Mouse (Mus musculus) midbrain, embryonic 15.5 days (tissue): ENCODE measurements at regions not wholly inside any gene's neighbourhood (a gene's known extent, or its start where the extent isn't known, plus 50 kb on each side); places are given as distances from the start of the nearest gene placed in this dataset.

Experiments used
- ATAC-seq: fragments of 200-750 bp; cut with Nextera tagmentation; replicated peaks from 2 replicates; pipeline ENCODE4 v1.8.0; 2017; ENCODE audit warnings: moderate TSS enrichment
- H3K27ac ChIP-seq: fragments of 300-500 bp; sonication (generic); 2 replicates; pipeline ENCODE4 v1.5.1; 2015; ENCODE audit warnings: mild to moderate bottlenecking, inconsistent platforms
- H3K27me3 ChIP-seq: fragments of 300-500 bp; sonication (generic); replicated peaks from 2 replicates; pipeline ENCODE4 v1.6.1; 2015; ENCODE audit warnings: inconsistent platforms
- H3K36me3 ChIP-seq: fragments of 300-500 bp; sonication (generic); replicated peaks from 2 replicates; pipeline ENCODE4 v1.6.1; 2015; ENCODE audit warnings: inconsistent platforms
- H3K4me1 ChIP-seq: fragments of 300-500 bp; sonication (generic); 2 replicates; pipeline ENCODE4 v1.6.1; 2015; ENCODE audit warnings: inconsistent platforms
- H3K4me2 ChIP-seq: fragments of 300-500 bp; sonication (generic); 2 replicates; pipeline ENCODE4 v1.6.1; 2015; ENCODE audit warnings: inconsistent platforms, mild to moderate bottlenecking, moderate library complexity
- H3K4me3 ChIP-seq: fragments of 300-500 bp; sonication (generic); 2 replicates; pipeline ENCODE4 v1.5.1; 2015; ENCODE audit warnings: mild to moderate bottlenecking, inconsistent platforms
- H3K9ac ChIP-seq: fragments of 300-500 bp; sonication (generic); 2 replicates; pipeline ENCODE4 v1.6.1; 2015; ENCODE audit warnings: mild to moderate bottlenecking, inconsistent platforms
- H3K9me3 ChIP-seq: fragments of 300-500 bp; sonication (generic); 2 replicates; pipeline ENCODE4 v1.6.1; 2016; ENCODE audit warnings: inconsistent platforms
- WGBS: fragments of 180-500 bp; shearing (Covaris S2); methylation state at CpG from one replicate; pipeline ENCODE4 v1.1.7; 2015; ENCODE audit warnings: mixed read lengths; 5-methylcytosine and 5-hydroxymethylcytosine counted together

GRCm38 (mm10) chr2:57617258-57617657 lies 379.8 kb downstream of the Gpd2 start:
- no peaks in the 10 kb centered on the region for H3K36me3 ChIP-seq
- peak overlapping the region; percentile 37 for H3K4me3 ChIP-seq
- no peaks in the 10 kb centered on the region for H3K27me3 ChIP-seq
- H3K4me1 ChIP-seq, result peaks cover 11% of the 10 kb centered on the region
- ATAC-seq, result peak; percentile 21
- WGBS, result 62% methylated on average over 2 of the region's 2 CpGs
- H3K9me3 ChIP-seq, result no peaks in the 10 kb centered on the region
- H3K9ac ChIP-seq, result no peak overlapping the region
- H3K27ac ChIP-seq, result no peak overlapping the region
- peak overlapping the region; percentile 61 for H3K4me2 ChIP-seq

GRCm38 (mm10) chr2:57644117-57644516 lies 353.6 kb upstream of the Galnt5 start:
- Histone ChIP-seq H3K27ac (no peak overlapping the region), H3K27me3 (no peaks in the 10 kb centered on the region), H3K4me3 (no peak overlapping the region), H3K9ac (no peak overlapping the region), H3K4me2 (no peak overlapping the region), H3K9me3 (no peaks in the 10 kb centered on the region), H3K4me1 (no peaks in the 10 kb centered on the region), H3K36me3 (no peaks in the 10 kb centered on the region)
- 71% methylated on average over 2 of the region's 2 CpGs for WGBS
- no peak for ATAC-seq

- Histone ChIP-seq H3K4me2 (no peak overlapping the region), H3K4me1 (no peaks in the 10 kb centered on the region), H3K4me3 (no peak overlapping the region), H3K27me3 (no peaks in the 10 kb centered on the region), H3K36me3 (no peaks in the 10 kb centered on the region), H3K9me3 (no peaks in the 10 kb centered on the region), H3K9ac (no peak overlapping the region), H3K27ac (no peak overlapping the region)
- whole genome bisulfite sequencing, result 82% methylated on average over 2 of the region's 2 CpGs
- ATAC-seq, result no peak
Measured at GRCm38 (mm10) chr2:57644541-57644940, 353.1 kb upstream of the Galnt5 start.

GRCm38 (mm10) chr2:57649002-57649401 lies 348.7 kb upstream of the Galnt5 start:
- H3K9ac ChIP-seq, result no peak overlapping the region

GRCm38 (mm10) chr2:57657409-57657808 lies 340.3 kb upstream of the Galnt5 start:
- Histone ChIP-seq H3K9ac (no peak overlapping the region), H3K4me1 (no peaks in the 10 kb centered on the region), H3K9me3 (no peaks in the 10 kb centered on the region), H3K4me2 (no peak overlapping the region), H3K27me3 (no peaks in the 10 kb centered on the region), H3K27ac (no peak overlapping the region), H3K4me3 (no peak overlapping the region), H3K36me3 (no peaks in the 10 kb centered on the region)
- no peak for ATAC-seq
- WGBS, result 92% methylated on average over 4 of the region's 4 CpGs

More at GRCm38 (mm10) chr2:57649002-57649401, 348.7 kb upstream of the Galnt5 start:
- Histone ChIP-seq H3K36me3 (no peaks in the 10 kb centered on the region), H3K4me1 (no peaks in the 10 kb centered on the region), H3K27me3 (no peaks in the 10 kb centered on the region), H3K4me2 (no peak overlapping the region), H3K9me3 (no peaks in the 10 kb centered on the region), H3K27ac (no peak overlapping the region), H3K4me3 (no peak overlapping the region)
- WGBS, result 85% methylated on average over 4 of the region's 4 CpGs
- ATAC-seq, result no peak

GRCm38 (mm10) chr2:57661838-57662237 lies 335.8 kb upstream of the Galnt5 start:
- H3K4me1 ChIP-seq, result no peaks in the 10 kb centered on the region
- H3K4me3 ChIP-seq, result no peak overlapping the region
- WGBS, result 87% methylated on average over 1 of the region's 1 CpGs
- no peak overlapping the region for H3K27ac ChIP-seq
- no peak for ATAC-seq
- no peak overlapping the region for H3K4me2 ChIP-seq
- no peaks in the 10 kb centered on the region for H3K9me3 ChIP-seq
- H3K36me3 ChIP-seq, result no peaks in the 10 kb centered on the region
- H3K9ac ChIP-seq, result no peak overlapping the region
- no peaks in the 10 kb centered on the region for H3K27me3 ChIP-seq

- Histone ChIP-seq H3K9me3 (no peaks in the 10 kb centered on the region), H3K4me1 (no peaks in the 10 kb centered on the region), H3K4me3 (no peak overlapping the region), H3K9ac (no peak overlapping the region), H3K36me3 (no peaks in the 10 kb centered on the region), H3K27ac (no peak overlapping the region), H3K27me3 (no peaks in the 10 kb centered on the region), H3K4me2 (no peak overlapping the region)
- no peak for ATAC-seq
- 52% methylated on average over 3 of the region's 3 CpGs for WGBS
Measured at GRCm38 (mm10) chr2:57672007-57672643, 325.6 kb upstream of the Galnt5 start.

GRCm38 (mm10) chr2:57689877-57690276 lies 307.8 kb upstream of the Galnt5 start:
- no peak for ATAC-seq
- Histone ChIP-seq H3K9me3 (no peaks in the 10 kb centered on the region), H3K4me1 (no peaks in the 10 kb centered on the region), H3K36me3 (no peaks in the 10 kb centered on the region), H3K9ac (no peak overlapping the region), H3K4me3 (no peak overlapping the region), H3K27ac (no peak overlapping the region), H3K4me2 (no peak overlapping the region), H3K27me3 (peaks cover 11% of the 10 kb centered on the region; the same call in 1 of the 2 replicates)
- 86% methylated on average over 3 of the region's 3 CpGs for WGBS

- H3K4me2 ChIP-seq, result peak overlapping the region; percentile 24
- WGBS, result 44% methylated on average over 11 of the region's 11 CpGs
- ATAC-seq, result no peak
- no peak overlapping the region; the same call in 1 of the 2 replicates for H3K27ac ChIP-seq
- H3K4me3 ChIP-seq, result no peak overlapping the region
- H3K9ac ChIP-seq, result no peak overlapping the region
- H3K27me3 ChIP-seq, result peaks cover 35% of the 10 kb centered on the region
- H3K4me1 ChIP-seq, result peaks cover 11% of the 10 kb centered on the region
- H3K36me3 ChIP-seq, result no peaks in the 10 kb centered on the region
- no peaks in the 10 kb centered on the region for H3K9me3 ChIP-seq
Measured at GRCm38 (mm10) chr2:57696992-57697772, 300.5 kb upstream of the Galnt5 start.

GRCm38 (mm10) chr2:57698659-57699061 lies 299.0 kb upstream of the Galnt5 start:
- WGBS, result 2% methylated on average over 11 of the region's 11 CpGs
- Histone ChIP-seq H3K4me2 (peak overlapping the region; percentile 61), H3K9ac (0 out of 2 replicates have a peak overlapping the region, but pooled peaks have one; percentile 17), H3K4me1 (peaks cover 11% of the 10 kb centered on the region), H3K27ac (peak overlapping the region; percentile 31; the same call in 1 of the 2 replicates), H3K36me3 (no peaks in the 10 kb centered on the region), H3K27me3 (peaks cover 38% of the 10 kb centered on the region), H3K9me3 (no peaks in the 10 kb centered on the region), H3K4me3 (peak overlapping the region; percentile 40)
- peak; percentile 95 for ATAC-seq

GRCm38 (mm10) chr2:57699226-57699625 lies 298.5 kb upstream of the Galnt5 start:
- no peaks in the 10 kb centered on the region for H3K36me3 ChIP-seq
- ATAC-seq, result peak; percentile 64
- peak overlapping the region; percentile 40 for H3K4me3 ChIP-seq
- H3K9ac ChIP-seq, result no peak overlapping the region
- H3K27me3 ChIP-seq, result peaks cover 37% of the 10 kb centered on the region
- H3K9me3 ChIP-seq, result no peaks in the 10 kb centered on the region
- H3K4me2 ChIP-seq, result peak overlapping the region; percentile 61
- peaks cover 11% of the 10 kb centered on the region for H3K4me1 ChIP-seq
- WGBS, result 7% methylated on average over 4 of the region's 4 CpGs
- no peak overlapping the region for H3K27ac ChIP-seq

GRCm38 (mm10) chr2:57716754-57717510 lies 280.8 kb upstream of the Galnt5 start:
- peak; percentile 86 for ATAC-seq
- Histone ChIP-seq H3K4me2 (peak overlapping the region; percentile 6; the same call in 1 of the 2 replicates), H3K9ac (no peak overlapping the region), H3K27ac (no peak overlapping the region), H3K27me3 (peaks cover 18% of the 10 kb centered on the region), H3K9me3 (no peaks in the 10 kb centered on the region), H3K4me3 (no peak overlapping the region), H3K36me3 (no peaks in the 10 kb centered on the region), H3K4me1 (no peaks in the 10 kb centered on the region)
- WGBS, result 20% methylated on average over 10 of the region's 10 CpGs
